Mouse (Mus musculus) lung, adult 18-20 months (tissue): ENCODE data around the gene Sema3b.
A peak's percentile ranks its signal among the peaks of the same experiment; 100 is the strongest.
"Not testable (repeated sequence)": the region's sequence is repeated elsewhere in the genome, so short reads cannot be mapped to it uniquely, and the experiment has no call there.

ENCODE experiments used
- DNase-seq, 2 experiments: peaks; one replicate each; pipeline ENCODE4 v3.0.0; 2022; ENCODE audit warnings: mixed read lengths in 2 of 2

The Sema3b gene

GRCm38 (mm10) chr9:107587833-107588639 is 21.0 kb downstream of the Sema3b start:
- peak; percentile 62 to 65 for DNase-seq

- DNase-seq = peak; percentile 99
Measured at GRCm38 (mm10) chr9:107586974-107587832, 21.8 kb downstream of the Sema3b start, which contains the start of gene Ifrd2. Gene Ifrd2, plus strand, starts transcription at chr9:107587642.

- no peak for DNase-seq
Measured at GRCm38 (mm10) chr9:107586504-107586903, 22.5 kb downstream of the Sema3b start.

GRCm38 (mm10) chr9:107583174-107583573 is 25.9 kb downstream of the Sema3b start:
- no peak for DNase-seq

GRCm38 (mm10) chr9:107582509-107583062 is 26.4 kb downstream of the Sema3b start:
- no peak for DNase-seq

GRCm38 (mm10) chr9:107581584-107581983 is 27.4 kb downstream of the Sema3b start:
- DNase-seq = no peak

GRCm38 (mm10) chr9:107580501-107581317 is 28.3 kb downstream of the Sema3b start, which contains the start of gene Hyal3:
Gene Hyal3, plus strand, starts transcription at chr9:107580818.
- peak; percentile 95 to 97 for DNase-seq

- DNase-seq = no peak
Measured at GRCm38 (mm10) chr9:107579023-107579900, 29.8 kb downstream of the Sema3b start.

GRCm38 (mm10) chr9:107578587-107578986 is 30.4 kb downstream of the Sema3b start, which contains the start of gene Naa80:
Gene Naa80, plus strand, starts transcription at chr9:107578887.
- no peak for DNase-seq

- no peak for DNase-seq
Measured at GRCm38 (mm10) chr9:107577871-107578270, 31.2 kb downstream of the Sema3b start.

- peak; percentile 81 to 90 for DNase-seq
Measured at GRCm38 (mm10) chr9:107576357-107577107, 32.5 kb downstream of the Sema3b start, which contains the start of gene Hyal1. Gene Hyal1, plus strand, starts transcription at chr9:107576927.

- peak in 1 of 2 experiments; percentile 59 for DNase-seq
Measured at GRCm38 (mm10) chr9:107575579-107576356, 33.3 kb downstream of the Sema3b start.

- not testable (repeated sequence) for DNase-seq
Measured at GRCm38 (mm10) chr9:107573774-107574173, 35.3 kb downstream of the Sema3b start.

- DNase-seq = no peak
Measured at GRCm38 (mm10) chr9:107572327-107572662, 36.7 kb downstream of the Sema3b start.

GRCm38 (mm10) chr9:107571534-107572326 is 37.3 kb downstream of the Sema3b start:
- DNase-seq = peak; percentile 52 to 74

GRCm38 (mm10) chr9:107570845-107571244 is 38.2 kb downstream of the Sema3b start:
- DNase-seq = peak in 1 of 2 experiments; percentile 44

- no peak for DNase-seq
Measured at GRCm38 (mm10) chr9:107570016-107570415, 39.0 kb downstream of the Sema3b start.

- DNase-seq = no peak
Measured at GRCm38 (mm10) chr9:107569270-107569669, 39.8 kb downstream of the Sema3b start.
